Mouse (Mus musculus) urinary bladder, adult 2 months (tissue): ENCODE data around the gene Pabpc4. TPM values are rescaled to one million over a fixed set of nuclear protein-coding genes. Genes with fewer than 3 reads are reported as not detected.
"Not testable (repeated sequence)": the region's sequence is repeated elsewhere in the genome, so short reads cannot be mapped to it uniquely, and the experiment has no call there.

ENCODE experiments used
- DNase-seq: peaks from one replicate; pipeline ENCODE4 v3.0.0; 2022; ENCODE audit warnings: low spot score
- polyA plus RNA-seq: library from polyadenylated mRNA; depleted of rRNA; stranded (reverse); fragments of >200 nt; gene quantifications from 2 replicates; pipeline ENCODE4 v1.2.3, GENCODE M21; 2012

Gene Pabpc4
- polyA plus RNA-seq, 1 experiment, result 46.1 TPM

- DNase-seq, result no peak
Observed at GRCm38 (mm10) chr4:123247147-123247880, 14.8 kb upstream of the Pabpc4 start.

- DNase-seq, result no peak
Observed at GRCm38 (mm10) chr4:123248971-123249567, 13.1 kb upstream of the Pabpc4 start.

GRCm38 (mm10) chr4:123252214-123252613 is 9.9 kb upstream of the Pabpc4 start:
- DNase-seq, result no peak

- DNase-seq, result no peak
Observed at GRCm38 (mm10) chr4:123254617-123255016, 7.5 kb upstream of the Pabpc4 start.

- DNase-seq, result no peak
Observed at GRCm38 (mm10) chr4:123260071-123260746, 1.9 kb upstream of the Pabpc4 start.

GRCm38 (mm10) chr4:123271063-123271462 is 8.9 kb downstream of the Pabpc4 start:
- DNase-seq, result no peak

GRCm38 (mm10) chr4:123280117-123280516 is 18.0 kb downstream of the Pabpc4 start:
- DNase-seq, result no peak

GRCm38 (mm10) chr4:123282500-123282899 is 20.3 kb downstream of the Pabpc4 start:
- DNase-seq, result peak; percentile 89

GRCm38 (mm10) chr4:123282915-123283674 is 20.9 kb downstream of the Pabpc4 start:
- not testable (repeated sequence) for DNase-seq

GRCm38 (mm10) chr4:123283675-123284064 is 21.5 kb downstream of the Pabpc4 start:
- not testable (repeated sequence) for DNase-seq

- no peak for DNase-seq
Observed at GRCm38 (mm10) chr4:123284731-123285624, 22.8 kb downstream of the Pabpc4 start.

GRCm38 (mm10) chr4:123286790-123287189 is 24.6 kb downstream of the Pabpc4 start:
- no peak for DNase-seq

- no peak for DNase-seq
Observed at GRCm38 (mm10) chr4:123289038-123289437, 26.9 kb downstream of the Pabpc4 start.

- DNase-seq, result no peak
Observed at GRCm38 (mm10) chr4:123292390-123292789, 30.2 kb downstream of the Pabpc4 start.

GRCm38 (mm10) chr4:123292989-123293388 is 30.8 kb downstream of the Pabpc4 start:
- no peak for DNase-seq

GRCm38 (mm10) chr4:123293661-123294443 is 31.7 kb downstream of the Pabpc4 start:
- DNase-seq, result no peak

GRCm38 (mm10) chr4:123295026-123295425 is 32.9 kb downstream of the Pabpc4 start:
- DNase-seq, result not testable (repeated sequence)

GRCm38 (mm10) chr4:123295516-123296147 is 33.5 kb downstream of the Pabpc4 start:
- no peak for DNase-seq

GRCm38 (mm10) chr4:123296148-123296534 is 34.0 kb downstream of the Pabpc4 start:
- no peak for DNase-seq
